Mouse (Mus musculus): Measurements from ENCODE around the gene Rasl11a. TPM values are rescaled to one million over a fixed set of nuclear protein-coding genes. Genes with fewer than 3 reads are reported as not detected.
A peak's percentile ranks its signal among the peaks of the same experiment; 100 is the strongest.

The Rasl11a gene
- polyA plus RNA-seq, 1 experiment from 2014 or later = 11.0 TPM

DNA sequence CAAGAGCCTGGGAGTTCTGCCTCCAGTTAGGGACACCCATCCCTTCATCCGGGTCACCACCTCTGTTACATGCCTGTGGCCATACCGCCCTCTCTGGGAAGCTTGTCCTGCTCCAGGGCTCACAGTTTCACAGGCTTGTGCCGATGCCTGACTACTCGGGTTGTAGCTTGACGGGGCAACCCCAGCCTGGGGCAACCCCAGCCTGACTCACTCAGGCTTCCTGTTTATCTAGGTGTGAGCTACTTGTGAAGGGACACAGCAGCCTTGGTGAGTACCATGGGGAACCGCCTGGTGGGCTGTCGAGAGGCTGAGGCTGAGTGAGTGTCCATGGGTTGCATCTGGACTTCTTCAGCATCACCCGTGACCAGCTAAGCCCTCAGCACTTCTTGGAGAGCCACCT is 12.7 kb downstream of the Rasl11a start:
- Histone ChIP-seq H3K9me3 (ENCODE audit: control insufficient read depth, low read length) (no peaks in the 10 kb centered on the region), H3K27me3 (replicated peaks; ENCODE audit: control insufficient read depth, insufficient read depth, low read length) (no peaks in the 10 kb centered on the region), H3K9ac (replicated peaks; ENCODE audit: low read depth, low read length) (no peak overlapping the region), H3K4me3 (replicated peaks; ENCODE audit: low read length) (no peak overlapping the region), H3K4me1 (replicated peaks; ENCODE audit: control insufficient read depth, insufficient read depth, low read length) (no peaks in the 10 kb centered on the region), H3K36me3 (ENCODE audit: control insufficient read depth, insufficient read depth) (no peaks in the 10 kb centered on the region), H3K4me2 (ENCODE audit: low read length) (no peak overlapping the region), H3K27ac (ENCODE audit: low read length) (no peak overlapping the region)
- no peak for ATAC-seq
- 93% methylated on average over 8 of the region's 8 CpGs for WGBS

DNA sequence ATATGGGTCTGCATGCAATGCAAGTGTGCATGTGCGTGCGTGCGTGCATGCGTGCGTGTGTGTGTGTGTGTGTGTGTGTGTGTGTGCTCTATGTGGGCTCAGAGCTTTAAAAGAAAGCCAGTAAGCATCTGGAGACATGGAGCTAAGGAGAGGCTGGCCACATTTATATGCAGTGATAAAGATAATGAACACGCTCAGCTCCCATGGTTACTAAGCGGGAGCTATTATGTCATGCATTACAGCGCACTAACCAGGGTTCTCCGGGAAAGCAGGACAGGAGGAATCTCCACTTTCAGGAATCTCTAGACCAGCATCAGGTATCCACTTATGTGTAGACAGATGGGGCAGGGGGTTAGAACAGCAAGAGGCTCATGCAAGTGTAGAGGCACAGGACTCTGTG is 13.9 kb downstream of the Rasl11a start:
- Histone ChIP-seq H3K4me2 (ENCODE audit: low read length) (no peak overlapping the region), H3K9ac (replicated peaks; ENCODE audit: low read depth, low read length) (no peak overlapping the region), H3K27ac (ENCODE audit: low read length) (no peak overlapping the region), H3K4me1 (replicated peaks; ENCODE audit: control insufficient read depth, insufficient read depth, low read length) (no peaks in the 10 kb centered on the region), H3K4me3 (replicated peaks; ENCODE audit: low read length) (no peak overlapping the region), H3K36me3 (ENCODE audit: control insufficient read depth, insufficient read depth) (no peaks in the 10 kb centered on the region), H3K27me3 (replicated peaks; ENCODE audit: control insufficient read depth, insufficient read depth, low read length) (no peaks in the 10 kb centered on the region), H3K9me3 (ENCODE audit: control insufficient read depth, low read length) (no peaks in the 10 kb centered on the region)
- 83% methylated on average over 9 of the region's 9 CpGs for WGBS
- ATAC-seq = peak; percentile 58

DNA sequence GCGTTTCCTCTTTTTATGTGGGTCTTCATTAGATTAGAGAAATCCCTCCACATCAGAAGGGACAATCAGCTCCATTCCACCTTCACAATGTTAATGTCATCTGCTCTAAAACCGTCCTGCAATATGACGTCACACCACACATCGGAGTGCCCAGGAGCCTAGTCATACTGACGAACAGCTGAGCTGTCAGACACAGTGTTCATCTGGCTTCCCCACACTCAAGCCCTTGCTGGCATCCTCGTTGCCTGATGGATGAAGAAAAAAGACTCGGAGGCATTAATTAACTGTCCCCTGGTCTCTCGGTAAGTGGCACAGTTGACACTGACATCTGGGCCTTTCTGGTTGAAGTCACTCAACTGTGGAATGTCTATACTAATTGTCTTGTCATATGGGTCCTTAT is 14.4 kb downstream of the Rasl11a start:
- H3K9ac ChIP-seq (replicated peaks; ENCODE audit: low read depth, low read length) = no peak overlapping the region
- H3K9me3 ChIP-seq (ENCODE audit: control insufficient read depth, low read length) = no peaks in the 10 kb centered on the region
- WGBS = 63% methylated on average over 8 of the region's 8 CpGs
- no peak for ATAC-seq
- no peaks in the 10 kb centered on the region for H3K27me3 ChIP-seq (replicated peaks; ENCODE audit: control insufficient read depth, insufficient read depth, low read length)
- no peaks in the 10 kb centered on the region for H3K36me3 ChIP-seq (ENCODE audit: control insufficient read depth, insufficient read depth)
- H3K27ac ChIP-seq (ENCODE audit: low read length) = no peak overlapping the region
- no peak overlapping the region for H3K4me3 ChIP-seq (replicated peaks; ENCODE audit: low read length)
- no peaks in the 10 kb centered on the region for H3K4me1 ChIP-seq (replicated peaks; ENCODE audit: control insufficient read depth, insufficient read depth, low read length)
- H3K4me2 ChIP-seq (ENCODE audit: low read length) = no peak overlapping the region

DNA sequence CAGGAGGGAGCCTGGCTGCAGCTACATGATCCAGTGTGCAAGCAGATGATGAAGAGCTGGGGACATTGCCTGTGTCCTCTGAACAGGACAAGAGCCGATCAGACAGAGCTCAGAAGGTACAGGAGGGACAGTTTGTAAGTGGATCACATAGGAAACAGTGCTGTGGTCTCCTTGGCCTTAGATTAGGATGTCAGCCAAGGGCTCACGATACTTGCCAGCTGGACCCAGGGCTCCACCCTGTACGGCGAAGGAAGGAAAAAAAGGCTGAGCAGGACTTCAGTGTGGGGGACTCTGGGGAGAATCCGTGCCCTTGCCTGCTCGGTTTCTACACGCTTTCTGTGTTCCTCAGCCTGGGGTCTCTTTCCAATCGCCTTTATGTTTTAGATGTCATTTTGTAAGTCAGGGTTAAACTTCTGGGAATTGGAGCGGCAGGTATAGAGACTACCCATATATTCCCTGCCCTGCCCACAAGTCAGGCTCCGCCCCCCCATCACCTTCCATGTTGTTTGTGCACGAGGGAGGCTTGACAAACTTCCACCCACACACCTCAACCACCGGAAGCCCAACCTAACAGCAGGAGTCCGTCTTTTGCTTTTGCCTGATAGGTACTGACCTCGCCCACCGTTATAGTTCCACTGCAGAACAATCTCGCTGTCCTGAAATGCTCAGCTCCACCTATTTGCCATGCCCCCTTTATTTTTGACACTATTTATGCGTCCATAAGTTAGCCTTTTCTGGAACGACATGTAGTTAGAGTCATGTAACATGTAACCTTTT is 15.5 kb downstream of the Rasl11a start:
- H3K9ac ChIP-seq (replicated peaks; ENCODE audit: low read depth, low read length) = no peak overlapping the region
- 84% methylated on average over 18 of the region's 18 CpGs for WGBS
- H3K4me2 ChIP-seq (ENCODE audit: low read length) = no peak overlapping the region
- no peaks in the 10 kb centered on the region for H3K4me1 ChIP-seq (replicated peaks; ENCODE audit: control insufficient read depth, insufficient read depth, low read length)
- H3K27ac ChIP-seq (ENCODE audit: low read length) = no peak overlapping the region
- H3K9me3 ChIP-seq (ENCODE audit: control insufficient read depth, low read length) = no peaks in the 10 kb centered on the region
- H3K36me3 ChIP-seq (ENCODE audit: control insufficient read depth, insufficient read depth) = no peaks in the 10 kb centered on the region
- H3K4me3 ChIP-seq (replicated peaks; ENCODE audit: low read length) = no peak overlapping the region
- no peaks in the 10 kb centered on the region for H3K27me3 ChIP-seq (replicated peaks; ENCODE audit: control insufficient read depth, insufficient read depth, low read length)
- ATAC-seq = no peak

DNA sequence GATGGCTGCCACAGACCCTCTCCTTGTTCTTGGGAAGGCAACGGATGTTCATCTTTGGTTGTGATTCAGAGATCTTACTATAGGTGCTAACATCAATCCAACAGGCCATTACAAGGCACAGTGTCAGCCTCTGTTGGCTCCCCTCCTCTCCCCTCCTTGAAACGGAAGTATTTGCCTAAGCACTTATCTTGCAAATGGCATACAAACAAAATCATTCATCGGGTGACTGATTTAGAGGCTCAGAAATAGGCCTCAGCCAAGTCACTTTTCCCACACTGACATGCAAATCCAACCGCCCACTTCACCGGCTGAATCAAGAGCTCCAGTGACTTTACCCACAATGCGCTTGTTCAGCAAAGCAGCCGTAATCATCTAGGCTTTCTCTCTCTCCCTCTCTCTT is 16.7 kb downstream of the Rasl11a start:
- Histone ChIP-seq H3K36me3 (ENCODE audit: control insufficient read depth, insufficient read depth) (no peaks in the 10 kb centered on the region), H3K4me1 (replicated peaks; ENCODE audit: control insufficient read depth, insufficient read depth, low read length) (no peaks in the 10 kb centered on the region), H3K9ac (replicated peaks; ENCODE audit: low read depth, low read length) (no peak overlapping the region), H3K4me2 (ENCODE audit: low read length) (no peak overlapping the region), H3K27me3 (replicated peaks; ENCODE audit: control insufficient read depth, insufficient read depth, low read length) (no peaks in the 10 kb centered on the region), H3K9me3 (ENCODE audit: control insufficient read depth, low read length) (no peaks in the 10 kb centered on the region), H3K4me3 (replicated peaks; ENCODE audit: low read length) (no peak overlapping the region), H3K27ac (ENCODE audit: low read length) (no peak overlapping the region)
- WGBS = 43% methylated on average over 7 of the region's 7 CpGs
- ATAC-seq = 0 out of 2 replicates have a peak, but pooled peaks have one; percentile 20

DNA sequence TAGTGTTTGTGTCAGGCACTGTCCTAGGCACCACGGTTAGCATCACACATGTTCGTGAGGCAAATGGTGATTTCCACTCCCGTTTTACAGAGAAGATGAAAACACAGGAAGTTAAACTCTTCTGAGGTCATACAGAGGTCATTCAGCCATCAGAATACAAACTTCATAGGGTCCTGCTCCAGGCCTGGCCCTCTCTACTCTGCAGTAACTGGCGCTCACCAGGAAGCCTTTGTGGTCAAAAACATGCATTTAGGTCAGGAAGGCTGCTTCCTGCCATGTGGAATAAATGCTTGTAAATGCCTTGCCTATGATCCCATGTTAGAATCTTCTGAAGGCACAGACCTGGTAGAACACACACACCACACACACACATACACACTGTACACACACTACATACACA is 20.6 kb downstream of the Rasl11a start:
- Histone ChIP-seq H3K9me3 (ENCODE audit: control insufficient read depth, low read length) (no peaks in the 10 kb centered on the region), H3K27me3 (replicated peaks; ENCODE audit: control insufficient read depth, insufficient read depth, low read length) (no peaks in the 10 kb centered on the region), H3K9ac (replicated peaks; ENCODE audit: low read depth, low read length) (no peak overlapping the region), H3K36me3 (ENCODE audit: control insufficient read depth, insufficient read depth) (no peaks in the 10 kb centered on the region), H3K4me3 (replicated peaks; ENCODE audit: low read length) (no peak overlapping the region), H3K4me1 (replicated peaks; ENCODE audit: control insufficient read depth, insufficient read depth, low read length) (peaks cover 8% of the 10 kb centered on the region), H3K4me2 (ENCODE audit: low read length) (no peak overlapping the region), H3K27ac (ENCODE audit: low read length) (no peak overlapping the region)
- 75% methylated on average over 4 of the region's 4 CpGs for WGBS
- no peak for ATAC-seq

DNA sequence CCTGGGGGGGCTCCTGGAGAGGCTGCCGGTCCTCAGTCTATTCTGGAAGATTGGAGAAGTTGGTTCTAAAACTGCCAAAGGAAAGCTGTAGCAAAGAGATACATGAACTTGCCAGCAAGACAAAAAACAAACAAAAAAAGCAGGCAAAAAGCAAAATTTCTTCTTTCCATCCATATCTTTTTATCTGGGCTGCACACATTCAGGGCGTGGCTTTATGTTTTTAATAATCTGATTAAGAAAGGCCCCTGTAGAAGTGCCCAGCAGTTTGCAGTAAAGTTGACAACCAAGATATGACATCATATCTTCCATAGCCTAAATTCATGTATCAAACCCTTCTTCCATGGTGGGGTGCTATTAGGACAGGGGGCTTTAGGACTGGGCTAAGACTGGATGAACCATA is 21.4 kb downstream of the Rasl11a start:
- H3K27me3 ChIP-seq (replicated peaks; ENCODE audit: control insufficient read depth, insufficient read depth, low read length) = no peaks in the 10 kb centered on the region
- no peak overlapping the region for H3K4me2 ChIP-seq (ENCODE audit: low read length)
- H3K27ac ChIP-seq (ENCODE audit: low read length) = no peak overlapping the region
- H3K9me3 ChIP-seq (ENCODE audit: control insufficient read depth, low read length) = no peaks in the 10 kb centered on the region
- H3K9ac ChIP-seq (replicated peaks; ENCODE audit: low read depth, low read length) = no peak overlapping the region
- 96% methylated on average over 2 of the region's 2 CpGs for WGBS
- ATAC-seq = no peak
- peaks cover 8% of the 10 kb centered on the region for H3K4me1 ChIP-seq (replicated peaks; ENCODE audit: control insufficient read depth, insufficient read depth, low read length)
- H3K4me3 ChIP-seq (replicated peaks; ENCODE audit: low read length) = no peak overlapping the region
- H3K36me3 ChIP-seq (ENCODE audit: control insufficient read depth, insufficient read depth) = no peaks in the 10 kb centered on the region

DNA sequence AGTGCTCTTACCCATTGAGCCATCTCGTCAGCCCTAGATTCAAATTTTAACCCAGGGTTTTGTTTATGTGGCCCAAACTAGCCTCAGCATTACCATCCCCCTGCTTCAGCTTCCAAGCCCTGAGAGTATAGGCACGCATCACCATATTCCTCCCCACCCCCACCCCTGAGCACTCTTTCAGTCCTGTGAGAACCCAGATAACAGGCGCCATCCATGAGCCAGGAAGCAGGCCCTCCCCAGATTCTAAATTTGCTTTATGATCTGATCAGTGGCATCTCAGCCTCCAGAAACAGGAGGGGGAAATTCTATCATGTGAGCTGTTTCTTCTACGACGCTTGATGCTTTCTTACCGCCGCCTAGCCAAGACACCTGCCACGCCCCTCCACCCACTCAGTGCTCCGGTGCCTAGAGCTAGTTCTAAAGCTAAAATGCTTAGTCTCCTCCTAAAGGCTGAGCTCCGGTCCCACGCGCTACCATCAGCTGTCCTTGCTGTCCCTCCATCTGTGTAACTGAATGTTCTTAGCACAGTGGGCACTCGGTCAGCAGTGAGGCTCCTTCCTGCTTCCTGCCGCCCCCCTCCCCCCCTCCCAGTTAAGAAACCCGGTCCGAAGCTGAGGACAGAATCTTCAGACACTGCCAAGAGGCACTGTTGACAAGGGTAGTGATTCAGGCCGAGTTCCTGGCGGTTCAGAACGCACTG is 22.5 kb downstream of the Rasl11a start:
- Histone ChIP-seq H3K27ac (ENCODE audit: low read length) (no peak overlapping the region; the same call in 1 of the 2 replicates), H3K9me3 (ENCODE audit: control insufficient read depth, low read length) (no peaks in the 10 kb centered on the region), H3K36me3 (ENCODE audit: control insufficient read depth, insufficient read depth) (no peaks in the 10 kb centered on the region), H3K4me3 (replicated peaks; ENCODE audit: low read length) (peak overlapping the region; percentile 24; the same call in 1 of the 2 replicates), H3K9ac (replicated peaks; ENCODE audit: low read depth, low read length) (peak overlapping the region; percentile 46), H3K4me2 (ENCODE audit: low read length) (peak overlapping the region; percentile 46), H3K27me3 (replicated peaks; ENCODE audit: control insufficient read depth, insufficient read depth, low read length) (no peaks in the 10 kb centered on the region), H3K4me1 (replicated peaks; ENCODE audit: control insufficient read depth, insufficient read depth, low read length) (peaks cover 8% of the 10 kb centered on the region)
- WGBS = 6% methylated on average over 19 of the region's 19 CpGs
- ATAC-seq = peak; percentile 71

DNA sequence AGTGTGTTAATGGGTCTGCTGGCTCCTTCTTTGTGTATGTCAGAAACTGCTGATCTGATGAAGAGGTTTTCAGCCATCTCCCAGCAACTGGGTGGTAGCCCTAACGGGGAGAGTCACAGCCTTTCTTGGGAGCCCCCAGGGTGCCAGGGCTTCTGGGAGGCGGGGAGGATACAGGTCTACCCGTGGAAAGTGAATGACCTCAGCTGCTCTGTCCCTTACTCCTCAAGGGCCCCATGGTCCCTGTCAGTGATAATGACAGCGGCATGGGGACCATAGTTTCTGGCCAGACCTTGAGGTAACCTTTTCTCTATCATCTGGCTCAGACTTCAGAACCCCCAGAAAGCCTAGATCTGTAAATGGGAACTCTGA is 23.1 kb downstream of the Rasl11a start:
- Histone ChIP-seq H3K9me3 (ENCODE audit: control insufficient read depth, low read length) (no peaks in the 10 kb centered on the region), H3K4me3 (replicated peaks; ENCODE audit: low read length) (no peak overlapping the region; the same call in 1 of the 2 replicates), H3K27ac (ENCODE audit: low read length) (no peak overlapping the region), H3K9ac (replicated peaks; ENCODE audit: low read depth, low read length) (no peak overlapping the region), H3K4me2 (ENCODE audit: low read length) (peak overlapping the region; percentile 46), H3K36me3 (ENCODE audit: control insufficient read depth, insufficient read depth) (no peaks in the 10 kb centered on the region), H3K4me1 (replicated peaks; ENCODE audit: control insufficient read depth, insufficient read depth, low read length) (peaks cover 8% of the 10 kb centered on the region), H3K27me3 (replicated peaks; ENCODE audit: control insufficient read depth, insufficient read depth, low read length) (no peaks in the 10 kb centered on the region)
- peak; percentile 19; the same call in 1 of the 2 replicates for ATAC-seq
- 3% methylated on average over 4 of the region's 4 CpGs for WGBS

All from forebrain, embryonic 16.5 days (tissue).